Mouse (Mus musculus): Measurements from ENCODE around the gene Wif1. TPM values are rescaled to one million over a fixed set of nuclear protein-coding genes. Genes with fewer than 3 reads are reported as not detected.

Gene Wif1
- polyA plus RNA-seq (2014; fragmentation: Illumina TruSeq; extraction: RNeasy Lipid Tissue Mini Kit (QIAGEN cat#74804); ENCODE audit: low read depth, low replicate concordance): 4.6 TPM

DNA sequence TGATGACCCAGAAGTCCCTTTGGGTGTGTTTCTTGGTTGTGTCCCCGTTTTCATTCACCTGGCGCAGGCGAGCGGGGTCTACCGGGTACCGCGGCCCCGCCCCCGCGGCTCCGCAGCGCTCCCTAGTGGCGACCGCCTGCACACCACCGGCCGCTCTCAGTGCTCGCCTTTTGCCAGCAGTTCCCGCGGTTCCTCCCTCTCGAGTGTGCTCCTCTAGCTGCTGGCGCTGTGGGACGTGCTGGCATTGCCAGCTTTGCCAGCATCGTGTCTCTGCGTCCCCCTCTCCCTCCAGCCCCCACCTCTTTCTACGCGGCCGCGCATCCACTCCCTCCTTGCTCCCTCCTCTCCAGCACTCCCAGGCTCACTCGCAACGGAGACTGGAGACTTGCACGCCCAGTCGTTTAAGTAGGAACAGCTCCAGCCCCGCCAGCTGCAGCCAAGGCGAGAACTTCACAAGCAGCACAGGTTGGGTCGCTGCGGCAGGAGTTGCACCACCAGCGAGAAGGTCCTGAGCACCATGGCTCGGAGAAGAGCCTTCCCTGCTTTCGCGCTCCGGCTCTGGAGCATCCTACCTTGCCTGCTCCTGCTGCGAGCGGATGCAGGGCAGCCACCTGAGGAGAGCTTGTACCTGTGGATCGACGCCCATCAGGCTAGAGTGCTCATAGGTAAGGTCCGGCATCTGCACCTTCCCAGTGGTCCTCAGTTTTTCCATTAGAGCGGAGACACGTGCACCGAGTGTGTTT, at the start of gene Wif1:
Wif1 (plus strand) TSS at position 135 of the 743 bp plus-strand sequence.

Other genes with a start within 250 kb of the Wif1 start
- gene Msrb3, start 134.9 kb upstream of the Wif1 start, polyA plus RNA-seq (2014; fragmentation: Illumina TruSeq; extraction: RNeasy Lipid Tissue Mini Kit (QIAGEN cat#74804); ENCODE audit: low read depth, low replicate concordance): 33.3 TPM
- gene Lemd3, start 54.6 kb upstream of the Wif1 start, polyA plus RNA-seq (2014; fragmentation: Illumina TruSeq; extraction: RNeasy Lipid Tissue Mini Kit (QIAGEN cat#74804); ENCODE audit: low read depth, low replicate concordance): 22.8 TPM